Mouse (Mus musculus): ENCODE data around the gene Pik3r2.

Pik3r2 gene

GRCm38 (mm10) chr8:70755661-70756475 is 20.6 kb downstream of the Pik3r2 start:
- DNase-seq = peak; percentile 37

GRCm38 (mm10) chr8:70754871-70755660 is 21.4 kb downstream of the Pik3r2 start:
- peak; percentile 86 for DNase-seq

GRCm38 (mm10) chr8:70754043-70754870 is 22.3 kb downstream of the Pik3r2 start, which contains the start of gene Rab3a:
Gene Rab3a, plus strand, starts transcription at chr8:70754679.
- peak; percentile 99 for DNase-seq

GRCm38 (mm10) chr8:70753151-70753550 is 23.4 kb downstream of the Pik3r2 start:
- peak; percentile 86 for DNase-seq

GRCm38 (mm10) chr8:70752000-70752764 is 24.3 kb downstream of the Pik3r2 start:
- DNase-seq = peak; percentile 66

GRCm38 (mm10) chr8:70750128-70750680 is 26.3 kb downstream of the Pik3r2 start:
- peak; percentile 18 for DNase-seq

- peak; percentile 6 for DNase-seq
Observed at GRCm38 (mm10) chr8:70749097-70749674, 27.3 kb downstream of the Pik3r2 start.

GRCm38 (mm10) chr8:70748246-70749096 is 28.0 kb downstream of the Pik3r2 start:
- DNase-seq = no peak

GRCm38 (mm10) chr8:70747211-70747890 is 29.2 kb downstream of the Pik3r2 start:
- DNase-seq = peak; percentile 8

GRCm38 (mm10) chr8:70746676-70747075 is 29.8 kb downstream of the Pik3r2 start:
- no peak for DNase-seq

- DNase-seq = no peak
Observed at GRCm38 (mm10) chr8:70745691-70746220, 30.8 kb downstream of the Pik3r2 start.

- no peak for DNase-seq
Observed at GRCm38 (mm10) chr8:70744806-70745205, 31.7 kb downstream of the Pik3r2 start.

GRCm38 (mm10) chr8:70743656-70744590 is 32.6 kb downstream of the Pik3r2 start:
- peak; percentile 45 for DNase-seq

GRCm38 (mm10) chr8:70742981-70743655 is 33.4 kb downstream of the Pik3r2 start:
- DNase-seq = no peak

GRCm38 (mm10) chr8:70742176-70742575 is 34.3 kb downstream of the Pik3r2 start:
- DNase-seq = no peak

GRCm38 (mm10) chr8:70741661-70742060 is 34.9 kb downstream of the Pik3r2 start:
- no peak for DNase-seq

GRCm38 (mm10) chr8:70738211-70738610 is 38.3 kb downstream of the Pik3r2 start:
- no peak for DNase-seq

- DNase-seq = no peak
Observed at GRCm38 (mm10) chr8:70737705-70738104, 38.8 kb downstream of the Pik3r2 start.
